Mouse (Mus musculus): ENCODE results near the gene Fasn. TPM values are rescaled to one million over a fixed set of nuclear protein-coding genes. Genes with fewer than 3 reads are reported as not detected.
"Not testable (repeated sequence)": the region's sequence is repeated elsewhere in the genome, so short reads cannot be mapped to it uniquely, and the experiment has no call there.

Gene Fasn
- total RNA-seq, 2 experiments from 2014 or later = 159 to 179 TPM

- DNase-seq (ENCODE audit: low spot score in 2 of 2) = not testable (repeated sequence)
These were observed 57.3 kb downstream of the Fasn start for GRCm38 (mm10) chr11:120767023-120767422.

GRCm38 (mm10) chr11:120763121-120763999 is 61.0 kb downstream of the Fasn start:
- not testable (repeated sequence) for DNase-seq (ENCODE audit: low spot score in 2 of 2)

- not testable (repeated sequence) for DNase-seq (ENCODE audit: low spot score in 2 of 2)
These were observed 61.7 kb downstream of the Fasn start, which contains the start of gene Hmga1b for GRCm38 (mm10) chr11:120762672-120763041. Hmga1b (plus strand) TSS chr11:120762794.

- DNase-seq (ENCODE audit: low spot score in 2 of 2) = no peak
These were observed 62.3 kb downstream of the Fasn start for GRCm38 (mm10) chr11:120761811-120762671.

- DNase-seq (ENCODE audit: low spot score in 2 of 2) = no peak
These were observed 64.1 kb downstream of the Fasn start for GRCm38 (mm10) chr11:120760236-120760635.

Other genes starting within 250 kb of the Fasn start
- gene Arhgdia, start 242.9 kb downstream of the Fasn start, total RNA-seq (2021) = 100 to 1,000 TPM; 310 to 324 TPM
- 10 to 100 TPM; 60.8 to 62.9 TPM for gene Alyref, start 226.2 kb downstream of the Fasn start, total RNA-seq (2021)
- 10 to 100 TPM; 95.1 to 98.8 TPM for gene Anapc11, start 226.1 kb downstream of the Fasn start, total RNA-seq (2021)
- 1 to 10 TPM in 1 of 2 experiments, not detected in 1; 1.3 TPM for gene Npb, start 216.1 kb downstream of the Fasn start, total RNA-seq (2021)
- gene Pcyt2, start 206.6 kb downstream of the Fasn start, total RNA-seq (2021) = 100 to 1,000 TPM; 124 to 136 TPM
- 10 to 100 TPM; 34.9 to 38.6 TPM for gene Sirt7, start 199.3 kb downstream of the Fasn start, total RNA-seq (2021)
- gene Mafg, start 190.9 kb downstream of the Fasn start, total RNA-seq (2021) = 10 to 100 TPM; 86.8 to 94.3 TPM
- 1 to 10 TPM; 1.0 to 1.6 TPM for gene Pycr1, start 180.8 kb downstream of the Fasn start, total RNA-seq (2021)
- gene Myadml2, start 176.4 kb downstream of the Fasn start, total RNA-seq (2021) = 1 to 10 TPM; 7.3 to 8.2 TPM
- gene Notum, start 163.4 kb downstream of the Fasn start, total RNA-seq (2021) = 1 to 10 TPM; 2.7 to 5.0 TPM
- gene Aspscr1, start 151.6 kb downstream of the Fasn start, total RNA-seq (2021) = 10 to 100 TPM; 51.1 to 57.7 TPM
- 10 to 100 TPM; 19.7 to 20.8 TPM for gene Cenpx, start 110.8 kb downstream of the Fasn start, total RNA-seq (2021)
- gene Lrrc45, start 110.6 kb downstream of the Fasn start, total RNA-seq (2021) = 10 to 100 TPM; 53.0 to 56.2 TPM
- gene Rac3, start 103.1 kb downstream of the Fasn start, total RNA-seq (2021) = 10 to 100 TPM; 28.9 to 38.6 TPM
- gene Dcxr, start 97.3 kb downstream of the Fasn start, total RNA-seq (2021) = 10 to 100 TPM in 1 of 2 experiments, 1 to 10 TPM in 1; 8.5 to 11.9 TPM
- 1 to 10 TPM; 1.7 to 2.9 TPM for gene Cbr2, start 92.4 kb downstream of the Fasn start, total RNA-seq (2021)
- gene Hmga1b, start 61.8 kb downstream of the Fasn start, total RNA-seq (2021) = 10 to 100 TPM; 31.4 to 50.3 TPM
- 10 to 100 TPM; 53.1 to 56.6 TPM for gene Rfng, start 40.3 kb downstream of the Fasn start, total RNA-seq (2021)
- gene Gps1, start 40.3 kb downstream of the Fasn start, total RNA-seq (2021) = 100 to 1,000 TPM; 148 to 152 TPM
- gene Dus1l, start 28.1 kb downstream of the Fasn start, total RNA-seq (2021) = 10 to 100 TPM; 40.2 to 44.9 TPM
- 1 to 10 TPM; 7.2 to 9.3 TPM for gene Ccdc57, start 108.3 kb upstream of the Fasn start, total RNA-seq (2021)
- 1 to 10 TPM; 3.9 to 4.0 TPM for gene Slc16a3, start 123.9 kb upstream of the Fasn start, total RNA-seq (2021)
- 100 to 1,000 TPM; 117 to 135 TPM for gene Csnk1d, start 166.8 kb upstream of the Fasn start, total RNA-seq (2021)
- gene Cd7, start 214.9 kb upstream of the Fasn start, total RNA-seq (2021) = 1 to 10 TPM; 1.1 to 2.2 TPM
- gene Sectm1b, start 239.0 kb upstream of the Fasn start, total RNA-seq (2021) = not detected